Mouse (Mus musculus) spleen, adult 2 months (tissue): ENCODE measurements around the gene 2900026A02Rik. TPM values are rescaled to one million over a fixed set of nuclear protein-coding genes. Genes with fewer than 3 reads are reported as not detected.

Experiments
- DNase-seq, 2 experiments: peaks; one replicate each; pipeline versions ENCODE4 v3.0.0 to v3.0.0-alpha.2; 2012 to 2021; ENCODE audit warnings: low spot score in 2 of 2, low read depth in 1 of 2
- H3K27ac ChIP-seq: fragments of 200-500 bp; 2 replicates; pipeline ENCODE4 v1.5.1; 2012; ENCODE audit warnings: low read length, inconsistent platforms; ENCODE audit not compliant: insufficient read depth
- H3K27me3 ChIP-seq: fragments of 200-500 bp; 2 replicates; pipeline ENCODE4 v1.6.1; 2012; ENCODE audit warnings: mild to moderate bottlenecking, moderate library complexity, low read length, inconsistent platforms; ENCODE audit not compliant: control insufficient read depth, insufficient read depth
- H3K36me3 ChIP-seq: fragments of 200-500 bp; 2 replicates; pipeline ENCODE4 v1.6.1; 2012; ENCODE audit warnings: mild to moderate bottlenecking, low read length, inconsistent platforms; ENCODE audit not compliant: control insufficient read depth, insufficient read depth
- H3K4me1 ChIP-seq: fragments of 200-500 bp; 2 replicates; pipeline ENCODE4 v1.6.1; 2011; ENCODE audit warnings: inconsistent platforms; ENCODE audit not compliant: control insufficient read depth, insufficient read depth, insufficient read length
- H3K4me3 ChIP-seq: fragments of 200-500 bp; 2 replicates; pipeline ENCODE4 v1.5.1; 2011; ENCODE audit warnings: mild to moderate bottlenecking, inconsistent platforms; ENCODE audit not compliant: insufficient read depth, insufficient read length; ENCODE audit errors: extremely low read depth
- CTCF ChIP-seq: fragments of 200-500 bp; IDR thresholded peaks from 2 replicates; pipeline ENCODE4 v1.5.1; 2011; ENCODE audit warnings: mild to moderate bottlenecking, inconsistent platforms; ENCODE audit not compliant: insufficient read depth, insufficient read length, insufficient replicate concordance; ENCODE audit errors: extremely low read depth
- POLR2A ChIP-seq: fragments of 200-500 bp; IDR thresholded peaks from 2 replicates; pipeline ENCODE4 v1.6.1; 2011; ENCODE audit warnings: low read depth, low read length, inconsistent platforms
- WGBS: fragments of 180-500 bp; shearing (Covaris S2); methylation state at CpG from one replicate; pipeline ENCODE4 v1.1.7; 2018; 5-methylcytosine and 5-hydroxymethylcytosine counted together
- polyA plus RNA-seq: library from polyadenylated mRNA; depleted of rRNA; stranded (reverse); fragments of >200 nt; gene quantifications from 2 replicates; pipeline ENCODE4 v1.2.3, GENCODE M21; 2012

Gene 2900026A02Rik
- polyA plus RNA-seq, 1 experiment, result 5.1 TPM

DNA sequence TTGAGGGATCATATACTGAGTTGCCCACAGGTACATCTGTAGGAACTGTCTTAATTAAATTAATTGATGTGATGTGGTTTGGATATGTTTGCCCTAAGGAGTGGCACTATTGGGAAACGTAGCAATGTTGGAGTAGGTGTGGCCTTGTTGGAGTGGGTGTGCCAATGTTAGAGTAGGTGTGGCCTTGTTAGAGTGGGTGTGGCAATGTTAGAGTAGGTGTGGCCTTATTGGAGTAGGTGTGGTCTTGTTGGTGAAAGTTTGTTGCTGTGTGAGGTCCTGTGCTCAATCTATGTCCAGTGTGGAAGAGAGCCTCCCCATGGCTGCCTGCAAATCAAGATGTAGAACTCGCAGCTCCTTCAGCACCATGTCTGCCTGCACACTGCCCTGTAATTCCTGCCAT lies 136.7 kb downstream of the 2900026A02Rik start:
- Histone ChIP-seq H3K4me1 (no peaks in the 10 kb centered on the region), H3K27me3 (no peaks in the 10 kb centered on the region), H3K27ac (no peak overlapping the region), H3K36me3 (no peaks in the 10 kb centered on the region), H3K4me3 (no peak overlapping the region)
- WGBS, result 88% methylated on average over 2 of the region's 2 CpGs
- TF ChIP-seq CTCF (no peak), POLR2A (no peak)
- no peak for DNase-seq

- Histone ChIP-seq H3K4me1 (no peaks in the 10 kb centered on the region), H3K4me3 (no peak overlapping the region), H3K27me3 (no peaks in the 10 kb centered on the region), H3K27ac (no peak overlapping the region), H3K36me3 (no peaks in the 10 kb centered on the region)
- no peak for DNase-seq
- 66% methylated on average over 19 of the region's 19 CpGs for WGBS
- no peak for TF ChIP-seq CTCF
These were observed 138.5 kb downstream of the 2900026A02Rik start for GRCm38 (mm10) chr5:113082356-113083168.

DNA sequence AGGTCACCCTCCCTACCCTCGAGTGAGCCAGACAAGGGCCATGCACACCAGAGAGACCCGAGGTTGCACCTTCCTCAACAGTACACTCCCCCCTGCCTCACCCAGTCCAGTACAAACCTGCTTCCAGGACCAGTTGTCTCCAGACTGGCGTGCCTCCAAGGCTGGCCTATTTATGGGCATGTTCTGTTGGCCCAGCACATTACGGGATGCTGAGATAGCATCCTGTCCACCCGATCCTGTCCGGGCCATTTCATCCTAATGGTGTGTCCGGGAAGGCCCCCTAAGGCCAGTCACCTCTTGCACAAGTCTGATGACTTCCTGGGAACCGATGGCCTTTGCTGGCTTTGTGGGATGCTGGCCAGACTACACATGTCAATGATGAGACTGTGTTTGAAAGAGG lies 139.6 kb downstream of the 2900026A02Rik start, which contains the start of gene Crybb3:
TSS of gene Crybb3 (minus strand) at position 146 of the 400 bp plus-strand sequence.
- 74% methylated on average over 8 of the region's 8 CpGs for WGBS
- Histone ChIP-seq H3K4me1 (no peaks in the 10 kb centered on the region), H3K36me3 (no peaks in the 10 kb centered on the region), H3K4me3 (no peak within 1 kb of the TSS), H3K27ac (no peak within 1 kb of the TSS), H3K27me3 (no peaks in the 10 kb centered on the region)
- no peak for DNase-seq
- TF ChIP-seq CTCF, result no peak
- TF ChIP-seq POLR2A, result no peak

- Histone ChIP-seq H3K27me3 (no peaks in the 10 kb centered on the region), H3K27ac (no peak overlapping the region), H3K4me3 (no peak overlapping the region), H3K36me3 (no peaks in the 10 kb centered on the region), H3K4me1 (no peaks in the 10 kb centered on the region)
- 92% methylated on average over 9 of the region's 9 CpGs for WGBS
- TF ChIP-seq CTCF (no peak), POLR2A (no peak)
- no peak for DNase-seq
These were observed 140.0 kb downstream of the 2900026A02Rik start for GRCm38 (mm10) chr5:113081020-113081419.

GRCm38 (mm10) chr5:113079783-113080182 lies 141.3 kb downstream of the 2900026A02Rik start:
- DNase-seq, result no peak
- no peak overlapping the region for H3K4me3 ChIP-seq
- no peaks in the 10 kb centered on the region for H3K36me3 ChIP-seq
- no peaks in the 10 kb centered on the region for H3K27me3 ChIP-seq
- H3K4me1 ChIP-seq, result no peaks in the 10 kb centered on the region
- 34% methylated on average over 21 of the region's 21 CpGs for WGBS
- TF ChIP-seq CTCF, result peak; percentile 23; the same call in 1 of the 2 replicates
- no peak for TF ChIP-seq POLR2A
- H3K27ac ChIP-seq, result no peak overlapping the region

GRCm38 (mm10) chr5:113078686-113079085 lies 142.3 kb downstream of the 2900026A02Rik start:
- DNase-seq, result no peak
- TF ChIP-seq POLR2A, result no peak
- peak; percentile 28; the same call in 1 of the 2 replicates for TF ChIP-seq CTCF
- Histone ChIP-seq H3K27me3 (no peaks in the 10 kb centered on the region), H3K4me3 (no peak overlapping the region), H3K27ac (no peak overlapping the region), H3K36me3 (no peaks in the 10 kb centered on the region), H3K4me1 (no peaks in the 10 kb centered on the region)
- 64% methylated on average over 5 of the region's 5 CpGs for whole genome bisulfite sequencing

- no peak for DNase-seq
- Histone ChIP-seq H3K4me1 (no peaks in the 10 kb centered on the region), H3K27ac (no peak within 1 kb of the TSS), H3K27me3 (no peaks in the 10 kb centered on the region), H3K4me3 (no peak within 1 kb of the TSS), H3K36me3 (no peaks in the 10 kb centered on the region)
- no peak for TF ChIP-seq CTCF
- no peak for TF ChIP-seq POLR2A
These were observed 151.0 kb downstream of the 2900026A02Rik start, which contains the start of gene Crybb2 for GRCm38 (mm10) chr5:113070017-113070416. TSS of gene Crybb2 (minus strand) at chr5:113070117.
